In the genomic region with DNA sequence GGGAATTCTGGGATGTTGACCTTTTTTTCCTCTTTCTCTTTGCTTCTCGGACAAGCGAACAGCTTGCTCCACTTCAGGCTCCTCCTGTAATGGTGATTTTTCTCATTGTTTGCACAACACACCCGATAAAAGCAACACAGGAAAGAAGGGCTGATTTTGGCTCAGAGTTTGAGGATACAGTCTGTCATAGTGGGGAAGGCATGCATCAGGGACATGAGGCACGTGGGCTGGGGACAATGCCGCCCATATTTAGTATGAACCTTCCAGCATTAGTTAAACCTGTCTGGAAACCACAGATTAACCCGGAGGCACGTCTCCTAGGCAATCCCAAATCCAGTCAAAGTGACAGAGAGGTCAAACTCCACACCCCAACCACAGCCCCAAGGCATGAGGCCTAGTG, we compare ENCODE assay signal across 27 mouse cellular contexts. TPM values are rescaled to one million over a fixed set of nuclear protein-coding genes. Genes with fewer than 3 reads are reported as not detected.
DNase-seq lines count a peak whose midpoint lies in the region; ATAC-seq and TF ChIP-seq lines count a peak whose summit lies in the region.
"Had no signal": no experiment of that assay in that cellular context is flagged by ENCODE, and none has a peak within 500 bp of the region (broad histone marks: within the 10 kb centered on the region; RNA-seq: fewer than 3 reads in every experiment).

No protein-coding gene starts in this region.

- no peak overlapping the region for H3K9ac ChIP-seq in intestine, embryonic 16.5 days (ENCODE audit: low read depth, low read length)
- H3K9ac ChIP-seq in intestine, postnatal 0 days (ENCODE audit: low read depth, low read length): no peak overlapping the region
- H3K9ac ChIP-seq in lung, embryonic 16.5 days (ENCODE audit: low read length): no peak overlapping the region
- H3K9ac ChIP-seq in ES-Bruce4 (ENCODE audit: low read depth, poor library complexity, severe bottlenecking): no peak overlapping the region
- H3K9ac ChIP-seq: embryonic facial prominence, embryonic 12.5 days; heart, embryonic 13.5 days; intestine, embryonic 15.5 days; liver, embryonic 12.5 days; liver, postnatal 0 days had no signal

- H3K36me3 ChIP-seq in intestine, embryonic 16.5 days (ENCODE audit: control insufficient read depth, insufficient read depth, low read length): no peaks in the 10 kb centered on the region
- H3K36me3 ChIP-seq in intestine, postnatal 0 days (ENCODE audit: control insufficient read depth, insufficient read depth): no peaks in the 10 kb centered on the region
- H3K36me3 ChIP-seq in lung, embryonic 16.5 days (ENCODE audit: control insufficient read depth, insufficient read depth, low read length): no peaks in the 10 kb centered on the region
- H3K36me3 ChIP-seq in ES-Bruce4 (ENCODE audit: control insufficient read depth, insufficient read depth, low read length, poor library complexity, severe bottlenecking): no peaks in the 10 kb centered on the region
- H3K36me3 ChIP-seq in embryonic facial prominence, embryonic 10.5 days (replicated peaks): no peaks in the 10 kb centered on the region
- H3K36me3 ChIP-seq: embryonic facial prominence, embryonic 12.5 days; heart, embryonic 13.5 days; hindbrain, embryonic 10.5 days; intestine, embryonic 15.5 days; liver, embryonic 12.5 days had no signal

- no peaks in the 10 kb centered on the region for H3K9me3 ChIP-seq in intestine, embryonic 16.5 days (ENCODE audit: control insufficient read depth, low read length)
- H3K9me3 ChIP-seq in intestine, postnatal 0 days (ENCODE audit: control insufficient read depth): no peaks in the 10 kb centered on the region
- H3K9me3 ChIP-seq in lung, embryonic 16.5 days (ENCODE audit: control insufficient read depth, low read length): peaks cover 3% of the 10 kb centered on the region; the same call in 1 of the 2 replicates
- no peaks in the 10 kb centered on the region for H3K9me3 ChIP-seq in ES-Bruce4 (replicated peaks; ENCODE audit: control insufficient read depth, insufficient read depth, low read length, poor library complexity, severe bottlenecking)
- H3K9me3 ChIP-seq in embryonic facial prominence, embryonic 10.5 days: no peaks in the 10 kb centered on the region
- H3K9me3 ChIP-seq: embryonic facial prominence, embryonic 12.5 days; heart, embryonic 13.5 days; hindbrain, embryonic 10.5 days; intestine, embryonic 15.5 days; liver, embryonic 12.5 days had no signal

- TF ChIP-seq CTCF in intestine, postnatal 0 days (IDR thresholded peaks at IDR 0.05; ENCODE audit: low read depth): no peak
- TF ChIP-seq CTCF in ES-Bruce4 (IDR thresholded peaks at IDR 0.05; ENCODE audit: low read depth, low read length): no peak

- TF ChIP-seq EP300 in ES-Bruce4 (IDR thresholded peaks at IDR 0.05; ENCODE audit: insufficient read depth, low read depth, low read length): 0 out of 2 replicates have a peak, but pooled peaks have one; percentile 19

- no peaks in the 10 kb centered on the region for H3K27me3 ChIP-seq in intestine, embryonic 16.5 days (replicated peaks; ENCODE audit: control insufficient read depth, insufficient read depth, low read length)
- H3K27me3 ChIP-seq in intestine, postnatal 0 days (replicated peaks; ENCODE audit: control insufficient read depth, insufficient read depth, low read length): no peaks in the 10 kb centered on the region
- H3K27me3 ChIP-seq in lung, embryonic 16.5 days (ENCODE audit: control insufficient read depth, insufficient read depth, low read depth, low read length): no peaks in the 10 kb centered on the region
- H3K27me3 ChIP-seq in ES-Bruce4 (ENCODE audit: control insufficient read depth, insufficient read depth, low read length, poor library complexity, severe bottlenecking): no peaks in the 10 kb centered on the region
- no peaks in the 10 kb centered on the region for H3K27me3 ChIP-seq in embryonic facial prominence, embryonic 10.5 days (replicated peaks; ENCODE audit: low read depth, poor library complexity, severe bottlenecking)
- H3K27me3 ChIP-seq: embryonic facial prominence, embryonic 12.5 days; intestine, embryonic 15.5 days had no signal

- H3K4me1 ChIP-seq in intestine, embryonic 16.5 days (ENCODE audit: control insufficient read depth, insufficient read depth, low read length): peaks cover 8% of the 10 kb centered on the region
- H3K4me1 ChIP-seq in intestine, postnatal 0 days (replicated peaks; ENCODE audit: control insufficient read depth, insufficient read depth, low read length): 0 out of 2 replicates have a peak, but pooled peaks cover 2% of the 10 kb centered on the region
- H3K4me1 ChIP-seq in lung, embryonic 16.5 days (replicated peaks; ENCODE audit: control insufficient read depth, insufficient read depth, low read length): peaks cover 6% of the 10 kb centered on the region
- H3K4me1 ChIP-seq in ES-Bruce4 (ENCODE audit: control insufficient read depth, insufficient read depth, low read length): peaks cover 18% of the 10 kb centered on the region
- peaks cover 20% of the 10 kb centered on the region for H3K4me1 ChIP-seq in embryonic facial prominence, embryonic 10.5 days
- H3K4me1 ChIP-seq: liver, embryonic 12.5 days had no signal

- H3K4me2 ChIP-seq in intestine, embryonic 16.5 days (ENCODE audit: low read depth, low read length): no peak overlapping the region
- no peak overlapping the region for H3K4me2 ChIP-seq in intestine, postnatal 0 days (replicated peaks; ENCODE audit: low read depth)
- H3K4me2 ChIP-seq in lung, embryonic 16.5 days (ENCODE audit: low read depth, low read length): no peak overlapping the region
- H3K4me2 ChIP-seq: embryonic facial prominence, embryonic 12.5 days; heart, embryonic 13.5 days; intestine, embryonic 15.5 days; liver, embryonic 12.5 days had no signal

- peak overlapping the region; percentile 26; the same call in 1 of the 2 replicates for H3K27ac ChIP-seq in intestine, embryonic 16.5 days (ENCODE audit: low read length)
- H3K27ac ChIP-seq in intestine, postnatal 0 days (ENCODE audit: low read depth, low read length): no peak overlapping the region
- peak overlapping the region; percentile 25 for H3K27ac ChIP-seq in lung, embryonic 16.5 days (ENCODE audit: low read length)
- no peak overlapping the region; the same call in 1 of the 2 replicates for H3K27ac ChIP-seq in ES-Bruce4 (ENCODE audit: insufficient read depth, low read length)
- no peak overlapping the region for H3K27ac ChIP-seq in embryonic facial prominence, embryonic 10.5 days (replicated peaks)
- H3K27ac ChIP-seq: embryonic facial prominence, embryonic 12.5 days; gastrocnemius, adult 2 months; heart, adult 2 months; heart, embryonic 13.5 days; hindbrain, embryonic 10.5 days; intestine, embryonic 15.5 days; liver, embryonic 12.5 days had no signal

- no peak overlapping the region for H3K4me3 ChIP-seq in intestine, embryonic 16.5 days (ENCODE audit: low read length)
- H3K4me3 ChIP-seq in intestine, postnatal 0 days (ENCODE audit: low read depth, low read length): no peak overlapping the region
- no peak overlapping the region for H3K4me3 ChIP-seq in lung, embryonic 16.5 days (ENCODE audit: low read length)
- no peak overlapping the region for H3K4me3 ChIP-seq in ES-Bruce4 (ENCODE audit: low read depth, low read length)
- H3K4me3 ChIP-seq in embryonic facial prominence, embryonic 10.5 days: no peak overlapping the region
- H3K4me3 ChIP-seq: embryonic facial prominence, embryonic 12.5 days; gastrocnemius, adult 2 months; heart, adult 2 months; heart, embryonic 13.5 days; hindbrain, embryonic 10.5 days; intestine, embryonic 15.5 days; liver, embryonic 12.5 days had no signal

- 59% methylated on average over 7 of the region's 7 CpGs for WGBS in intestine, embryonic 16.5 days
- 61% methylated on average over 7 of the region's 7 CpGs for WGBS in intestine, postnatal 0 days
- WGBS in lung, embryonic 16.5 days: 49% methylated on average over 7 of the region's 7 CpGs
- WGBS in embryonic facial prominence, embryonic 10.5 days: 79% methylated on average over 7 of the region's 7 CpGs

- ATAC-seq in intestine, embryonic 16.5 days: no peak
- ATAC-seq in intestine, postnatal 0 days: no peak
- no peak for ATAC-seq in lung, embryonic 16.5 days (ENCODE audit: low read depth)
- ATAC-seq: CD4-positive, CD25-positive, alpha-beta regulatory T cell, adult 4 months; forebrain, embryonic 14.5 days; intestine, embryonic 15.5 days; liver, embryonic 12.5 days; liver, postnatal 0 days had no signal

- no peak for DNase-seq in lung, adult 18-20 months
- peak; percentile 28 for DNase-seq in ZHBTc4 (ENCODE audit: low read depth, low spot score)
- no peak for DNase-seq in embryonic facial prominence, embryonic 10.5 days (ENCODE audit: low spot score)
- DNase-seq: adrenal gland, adult 8-10 months; cerebellum, adult 8-10 months; cerebellum, postnatal 25 days; gastrocnemius, adult 2 months; gastrocnemius, postnatal 36 days; heart, adult 2 months; heart, postnatal 14 days; kidney, adult 9 months; kidney, postnatal 10 days; left cerebral cortex, postnatal 4 days; liver, postnatal 0 days; retina, postnatal 1 day; right cerebral cortex, postnatal 14 days had no signal

- TF ChIP-seq POLR2A in ES-Bruce4 (IDR thresholded peaks at IDR 0.05; ENCODE audit: insufficient read depth, low read length): no peak

RNA-seq across cellular contexts. Expression of a gene that starts 30.9 kb away (rescaled TPM):
- 3.4 and 3.6 TPM in 2 replicates for polyA plus RNA-seq in intestine, embryonic 16.5 days (2015; fragmentation: Nextera tagmentation; extraction: Ambion mirVana)
- 2.1 and 2.4 TPM in 2 replicates for polyA plus RNA-seq in intestine, postnatal 0 days (2015; fragmentation: Nextera tagmentation; extraction: Ambion mirVana)
- polyA plus RNA-seq in lung, embryonic 16.5 days (2015; fragmentation: Nextera tagmentation; extraction: Ambion mirVana): 4.4 and 4.7 TPM in 2 replicates
- 10.8 and 11.0 TPM in 2 replicates for polyA plus RNA-seq in ES-Bruce4 (2011; ENCODE audit: insufficient read depth, insufficient read length, low read depth, missing spikeins)
- 8.6 and 8.9 TPM in 2 replicates for polyA plus RNA-seq in embryonic facial prominence, embryonic 10.5 days (2016; fragmentation: Nextera tagmentation; extraction: Ambion mirVana)

Comparison
In these comparisons a context has a peak if more than half of its experiments do, and no peak if none do; other contexts are left out.
1. H3K27ac ChIP-seq: peak in intestine, embryonic 16.5 days (single experiment) and lung, embryonic 16.5 days (single experiment); none in intestine, postnatal 0 days (single experiment), ES-Bruce4 (single experiment) and embryonic facial prominence, embryonic 10.5 days (single experiment).